Mouse (Mus musculus): Measurements from ENCODE around the gene Slc30a7. TPM values are rescaled to one million over a fixed set of nuclear protein-coding genes. Genes with fewer than 3 reads are reported as not detected.

Slc30a7 gene
- total RNA-seq, 1 experiment: 25.1 TPM

DNA sequence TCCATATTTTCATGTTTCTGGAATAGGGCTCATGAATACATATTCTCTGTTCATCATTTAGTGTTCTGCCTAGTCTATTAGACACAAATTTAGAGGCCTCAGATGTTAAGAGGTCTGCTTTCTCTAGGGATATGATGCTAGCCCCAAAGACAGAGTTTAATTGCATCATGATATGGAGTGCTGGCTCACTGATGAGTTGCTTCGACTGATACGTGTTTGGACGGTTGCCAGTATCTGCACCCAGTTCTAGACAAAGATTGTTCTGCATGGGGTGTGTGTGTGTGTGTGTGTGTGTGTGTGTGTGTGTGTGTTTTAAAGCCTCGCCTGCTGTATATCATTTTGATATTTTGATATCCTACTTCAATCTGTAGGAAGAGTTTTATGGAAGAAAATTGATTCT, 114.9 kb downstream of the Slc30a7 start:
- H3K4me3 ChIP-seq (ENCODE audit: insufficient read depth in 1 of 2, low read depth in 1 of 2, low read length in 2 of 2, poor library complexity in 1 of 2, severe bottlenecking in 1 of 2): no peak overlapping the region
- 0 out of 2 replicates have a peak, but pooled peaks cover 2% of the 10 kb centered on the region for H3K36me3 ChIP-seq (ENCODE audit: control insufficient read depth, insufficient read depth, low read length, poor library complexity, severe bottlenecking)
- no peak for DNase-seq (ENCODE audit: low read depth, low spot score)
- H3K9ac ChIP-seq (ENCODE audit: insufficient read depth, low read depth, low read length, poor library complexity, severe bottlenecking): no peak overlapping the region
- TF ChIP-seq ZC3H11A (IDR thresholded peaks at IDR 0.05; ENCODE audit: borderline replicate concordance, low read depth, low read length) (no peak), HCFC1 (IDR thresholded peaks at IDR 0.05; ENCODE audit: borderline replicate concordance, insufficient read depth, low read length) (no peak), CHD2 (IDR thresholded peaks at IDR 0.05; ENCODE audit: low read depth, low read length) (no peak), MAFK (IDR thresholded peaks at IDR 0.05; ENCODE audit: insufficient read depth, low read depth, low read length) (no peak), ZNF384 (IDR thresholded peaks at IDR 0.05; ENCODE audit: low read depth, low read length) (no peak)
- H3K9me3 ChIP-seq (ENCODE audit: control insufficient read depth, insufficient read depth, low read depth, low read length): no peaks in the 10 kb centered on the region
- in situ Hi-C loops (cut with MboI; ENCODE audit: low sequenced_read_pairs in 2 of 2, unreplicated experiment in 2 of 2): no loop called here
- H3K4me1 ChIP-seq (ENCODE audit: control insufficient read depth in 2 of 2, insufficient read depth in 2 of 2, low read length in 2 of 2, poor library complexity in 1 of 2): 0 out of 4 replicates have a peak, but pooled peaks cover 0 to 1% of the 10 kb centered on the region in 2 experiments
- H3K27ac ChIP-seq (ENCODE audit: insufficient read depth, low read depth, low read length, poor library complexity, severe bottlenecking): no peak overlapping the region

Other genes with a start within 250 kb of the Slc30a7 start
- gene Dph5, start 119.6 kb downstream of the Slc30a7 start, total RNA-seq (2012; rRNA removed): 22.3 and 26.4 TPM in 2 replicates
- 8.4 and 8.8 TPM in 2 replicates for gene Extl2, start 56 bp upstream of the Slc30a7 start, total RNA-seq (2012; rRNA removed)
- 0.16 and 0.27 TPM in 2 replicates for gene Vcam1, start 122.3 kb upstream of the Slc30a7 start, total RNA-seq (2012; rRNA removed)
- not detected in 2 replicates for gene Gpr88, start 246.1 kb upstream of the Slc30a7 start, total RNA-seq (2012; rRNA removed)

Data from ES-E14 (cell line).